In genomic region chr10:59868266-59868665, GRCm38 (mm10) we compare ENCODE assay signal across 29 mouse cellular contexts. TPM values are rescaled to one million over a fixed set of nuclear protein-coding genes. Genes with fewer than 3 reads are reported as not detected.
DNase-seq lines count a peak whose midpoint lies in the region; ATAC-seq lines count a peak whose summit lies in the region.
"Had no signal": no experiment of that assay in that cellular context is flagged by ENCODE, and none has a peak within 500 bp of the region (broad histone marks: within the 10 kb centered on the region; RNA-seq: fewer than 3 reads in every experiment).

No protein-coding gene starts in this region.

- no peaks in the 10 kb centered on the region for H3K27me3 ChIP-seq in hindbrain, embryonic 10.5 days (ENCODE audit: insufficient read depth, poor library complexity, severe bottlenecking)
- H3K27me3 ChIP-seq in hindbrain, embryonic 16.5 days (replicated peaks; ENCODE audit: control insufficient read depth, insufficient read depth, low read length), result no peaks in the 10 kb centered on the region
- no peaks in the 10 kb centered on the region for H3K27me3 ChIP-seq in heart, embryonic 10.5 days (ENCODE audit: insufficient read depth, poor library complexity, severe bottlenecking)
- no peaks in the 10 kb centered on the region for H3K27me3 ChIP-seq in forebrain, embryonic 13.5 days
- no peaks in the 10 kb centered on the region for H3K27me3 ChIP-seq in forebrain, embryonic 14.5 days (replicated peaks; ENCODE audit: control insufficient read depth, insufficient read depth, low read length)
- H3K27me3 ChIP-seq: CH12.LX; embryonic facial prominence, embryonic 13.5 days; embryonic facial prominence, embryonic 15.5 days; forebrain, embryonic 12.5 days; Patski had no signal

- H3K4me3 ChIP-seq in hindbrain, embryonic 10.5 days, result no peak overlapping the region
- H3K4me3 ChIP-seq in hindbrain, embryonic 16.5 days (ENCODE audit: low read length), result no peak overlapping the region
- H3K4me3 ChIP-seq in heart, embryonic 10.5 days, result no peak overlapping the region
- no peak overlapping the region for H3K4me3 ChIP-seq in forebrain, embryonic 13.5 days
- no peak overlapping the region for H3K4me3 ChIP-seq in forebrain, embryonic 14.5 days (ENCODE audit: low read depth, low read length)
- H3K4me3 ChIP-seq: embryonic facial prominence, embryonic 13.5 days; embryonic facial prominence, embryonic 15.5 days; erythroblast, embryonic 14.5 days; forebrain, embryonic 10.5 days; forebrain, embryonic 12.5 days had no signal

- H3K9me3 ChIP-seq in hindbrain, embryonic 10.5 days, result no peaks in the 10 kb centered on the region
- no peaks in the 10 kb centered on the region for H3K9me3 ChIP-seq in hindbrain, embryonic 16.5 days (ENCODE audit: control insufficient read depth, low read length)
- no peaks in the 10 kb centered on the region for H3K9me3 ChIP-seq in heart, embryonic 10.5 days
- H3K9me3 ChIP-seq in forebrain, embryonic 13.5 days (replicated peaks), result 0 out of 2 replicates have a peak, but pooled peaks cover 4% of the 10 kb centered on the region
- peaks cover 3% of the 10 kb centered on the region; the same call in 1 of the 2 replicates for H3K9me3 ChIP-seq in forebrain, embryonic 14.5 days (replicated peaks; ENCODE audit: control insufficient read depth, low read length)
- H3K9me3 ChIP-seq: embryonic facial prominence, embryonic 13.5 days; embryonic facial prominence, embryonic 15.5 days; forebrain, embryonic 10.5 days; forebrain, embryonic 12.5 days; G1E had no signal

- DNase-seq in hindbrain, embryonic 10.5 days (ENCODE audit: low spot score), result no peak
- DNase-seq in ES-CJ7 (ENCODE audit: low read depth, low spot score) (peak; percentile 77), R1 (ENCODE audit: low read depth, low spot score) (peak; percentile 95)
- DNase-seq in heart, embryonic 10.5 days (ENCODE audit: low spot score), result no peak
- no peak for DNase-seq in forebrain, embryonic 14.5 days (ENCODE audit: low spot score)
- DNase-seq: adrenal gland, adult 2 months; adrenal gland, postnatal 10 days; adrenal gland, postnatal 25 days; B cell, adult 2 months; cerebellum, adult 11 months; cerebellum, adult 18-20 months; cerebellum, adult 8-10 months; cerebellum, adult 9-11 months; cerebellum, postnatal 14 days; cerebellum, postnatal 36 days; embryo, embryonic 11 days had no signal

- WGBS in hindbrain, embryonic 10.5 days, result 55% methylated on average over 11 of the region's 11 CpGs
- 63% methylated on average over 11 of the region's 11 CpGs for whole genome bisulfite sequencing in hindbrain, embryonic 16.5 days
- WGBS in heart, embryonic 10.5 days, result 63% methylated on average over 11 of the region's 11 CpGs
- 53% methylated on average over 11 of the region's 11 CpGs for WGBS in forebrain, embryonic 13.5 days
- WGBS in forebrain, embryonic 14.5 days, result 59% methylated on average over 11 of the region's 11 CpGs

- no peak overlapping the region for H3K9ac ChIP-seq in hindbrain, embryonic 16.5 days (ENCODE audit: low read depth, low read length)
- no peak overlapping the region for H3K9ac ChIP-seq in forebrain, embryonic 13.5 days
- H3K9ac ChIP-seq in forebrain, embryonic 14.5 days (ENCODE audit: low read length), result no peak overlapping the region
- H3K9ac ChIP-seq: embryonic facial prominence, embryonic 13.5 days; embryonic facial prominence, embryonic 15.5 days; forebrain, embryonic 12.5 days had no signal

- H3K36me3 ChIP-seq in hindbrain, embryonic 10.5 days, result 0 out of 2 replicates have a peak, but pooled peaks cover 1% of the 10 kb centered on the region
- no peaks in the 10 kb centered on the region for H3K36me3 ChIP-seq in hindbrain, embryonic 16.5 days (ENCODE audit: control insufficient read depth, insufficient read depth, low read length)
- no peaks in the 10 kb centered on the region for H3K36me3 ChIP-seq in heart, embryonic 10.5 days
- H3K36me3 ChIP-seq in forebrain, embryonic 13.5 days (ENCODE audit: poor library complexity, severe bottlenecking), result peaks cover 6% of the 10 kb centered on the region; the same call in 1 of the 2 replicates
- 0 out of 2 replicates have a peak, but pooled peaks cover under 1% of the 10 kb centered on the region for H3K36me3 ChIP-seq in forebrain, embryonic 14.5 days (ENCODE audit: control insufficient read depth, insufficient read depth, low read length)

- no peak for ATAC-seq in hindbrain, embryonic 16.5 days
- no peak for ATAC-seq in forebrain, embryonic 13.5 days
- no peak for ATAC-seq in forebrain, embryonic 14.5 days
- ATAC-seq: activated CD4-positive, CD25-positive, alpha-beta regulatory T cell, adult 4 months; CD4-positive, CD25-positive, alpha-beta regulatory T cell, adult 4 months; forebrain, embryonic 16.5 days; Patski had no signal

- peaks cover 28% of the 10 kb centered on the region for H3K4me1 ChIP-seq in hindbrain, embryonic 10.5 days (replicated peaks)
- peaks cover 16% of the 10 kb centered on the region for H3K4me1 ChIP-seq in hindbrain, embryonic 16.5 days (ENCODE audit: control insufficient read depth, insufficient read depth, low read depth, low read length)
- H3K4me1 ChIP-seq in heart, embryonic 10.5 days, result peaks cover 6% of the 10 kb centered on the region; the same call in 1 of the 2 replicates
- H3K4me1 ChIP-seq in forebrain, embryonic 13.5 days, result peaks cover 5% of the 10 kb centered on the region
- no peaks in the 10 kb centered on the region for H3K4me1 ChIP-seq in forebrain, embryonic 14.5 days (ENCODE audit: control insufficient read depth, insufficient read depth, low read length)

- H3K4me2 ChIP-seq in hindbrain, embryonic 16.5 days (ENCODE audit: low read length), result no peak overlapping the region
- H3K4me2 ChIP-seq in forebrain, embryonic 13.5 days, result no peak overlapping the region
- no peak overlapping the region for H3K4me2 ChIP-seq in forebrain, embryonic 14.5 days (ENCODE audit: low read length)
- H3K4me2 ChIP-seq: embryonic facial prominence, embryonic 13.5 days; embryonic facial prominence, embryonic 15.5 days; forebrain, embryonic 12.5 days had no signal

- H3K27ac ChIP-seq in hindbrain, embryonic 10.5 days, result peak overlapping the region; percentile 35; the same call in 1 of the 2 replicates
- no peak overlapping the region for H3K27ac ChIP-seq in hindbrain, embryonic 16.5 days (ENCODE audit: low read depth, low read length)
- no peak overlapping the region for H3K27ac ChIP-seq in heart, embryonic 10.5 days
- H3K27ac ChIP-seq in forebrain, embryonic 13.5 days, result no peak overlapping the region
- H3K27ac ChIP-seq in forebrain, embryonic 14.5 days (ENCODE audit: low read depth, low read length), result no peak overlapping the region
- H3K27ac ChIP-seq: embryonic facial prominence, embryonic 13.5 days; embryonic facial prominence, embryonic 15.5 days; forebrain, embryonic 10.5 days; forebrain, embryonic 12.5 days had no signal

RNA-seq across cellular contexts. Expression of gene Dnajb12, which starts 11.1 kb away (rescaled TPM):
- polyA plus RNA-seq in hindbrain, embryonic 10.5 days (2016; fragmentation: Nextera tagmentation; extraction: Ambion mirVana), result 27.2 and 31.5 TPM in 2 replicates
- polyA plus RNA-seq in hindbrain, embryonic 16.5 days (2015; fragmentation: Nextera tagmentation; extraction: Ambion mirVana), result 20.6 and 23.7 TPM in 2 replicates
- polyA plus RNA-seq in heart, embryonic 10.5 days (2016; fragmentation: Nextera tagmentation; extraction: Ambion mirVana), result 28.8 and 32.0 TPM in 2 replicates
- polyA plus RNA-seq in forebrain, embryonic 13.5 days (2015; fragmentation: Nextera tagmentation; extraction: Ambion mirVana), result 16.9 and 18.4 TPM in 2 replicates
- polyA plus RNA-seq in forebrain, embryonic 14.5 days (2014; fragmentation: Nextera tagmentation; extraction: Ambion mirVana), result 18.8 and 19.7 TPM in 2 replicates

Comparison
In these comparisons a context has a peak if more than half of its experiments do, and no peak if none do; other contexts are left out.
1. DNase-seq: peak in ES-CJ7 (single experiment) and R1 (single experiment); none in hindbrain, embryonic 10.5 days (single experiment), heart, embryonic 10.5 days (single experiment) and forebrain, embryonic 14.5 days (single experiment).